Mouse (Mus musculus) kidney, postnatal 0 days (tissue): ENCODE data around the gene D630003M21Rik. TPM values are rescaled to one million over a fixed set of nuclear protein-coding genes. Genes with fewer than 3 reads are reported as not detected.

Source experiments
- ATAC-seq: fragments of 200-750 bp; cut with Nextera tagmentation; replicated peaks from 2 replicates; pipeline ENCODE4 v1.8.0; 2017; ENCODE audit warnings: low read depth, moderate number of reproducible peaks, moderate TSS enrichment, moderate library complexity; ENCODE audit not compliant: low FRiP score
- DNase-seq: peaks from one replicate; pipeline ENCODE4 v3.0.0-alpha.2; 2016; ENCODE audit warnings: low spot score
- H3K27ac ChIP-seq: fragments of 300-500 bp; sonication (generic); 2 replicates; pipeline ENCODE4 v1.5.1; 2014; ENCODE audit warnings: mild to moderate bottlenecking
- H3K27me3 ChIP-seq: fragments of 300-500 bp; sonication (generic); 2 replicates; pipeline ENCODE4 v1.6.1; 2014; ENCODE audit warnings: low read length, mixed read lengths; ENCODE audit not compliant: insufficient read depth
- H3K36me3 ChIP-seq: fragments of 300-500 bp; sonication (generic); 2 replicates; pipeline ENCODE4 v1.6.1; 2014; ENCODE audit warnings: low read length, mixed read lengths; ENCODE audit not compliant: insufficient read depth
- H3K4me1 ChIP-seq: fragments of 300-500 bp; sonication (generic); replicated peaks from 2 replicates; pipeline ENCODE4 v1.6.1; 2014; ENCODE audit warnings: antibody characterized with exemption, low read length, mixed read lengths; ENCODE audit not compliant: insufficient read depth
- H3K4me2 ChIP-seq: fragments of 300-500 bp; sonication (generic); 2 replicates; pipeline ENCODE4 v1.6.1; 2014; ENCODE audit warnings: mild to moderate bottlenecking, low read length, moderate library complexity, mixed read lengths
- H3K4me3 ChIP-seq: fragments of 300-500 bp; sonication (generic); replicated peaks from 2 replicates; pipeline ENCODE4 v1.5.1; 2014; ENCODE audit warnings: low read depth, low read length
- H3K9ac ChIP-seq: fragments of 300-500 bp; sonication (generic); 2 replicates; pipeline ENCODE4 v1.6.1; 2014; ENCODE audit warnings: low read depth, low read length
- H3K9me3 ChIP-seq: fragments of 300-500 bp; sonication (generic); replicated peaks from 2 replicates; pipeline ENCODE4 v1.6.1; 2016; ENCODE audit warnings: low read length, inconsistent platforms, mixed read lengths
- CTCF ChIP-seq: IDR thresholded peaks from 2 replicates; pipeline ENCODE4 v1.5.1; 2016; ENCODE audit warnings: antibody characterized with exemption, low read depth, mild to moderate bottlenecking, moderate library complexity
- WGBS: fragments of 180-500 bp; shearing (Covaris S2); extraction: QIAGEN DNeasy Blood & Tissue Kit; methylation state at CpG from one replicate; pipeline ENCODE4 v1.1.7; 2014; 5-methylcytosine and 5-hydroxymethylcytosine counted together
- polyA plus RNA-seq: library from polyadenylated mRNA; unstranded; fragments of >200 nt; fragmentation: Nextera tagmentation; extraction: Ambion mirVana; gene quantifications from 2 replicates; pipeline ENCODE4 v1.2.1, GENCODE M21; 2015

Gene D630003M21Rik
- polyA plus RNA-seq, 1 experiment from 2014 or later, result 4.0 TPM

GRCm38 (mm10) chr2:158183266-158183665 lies 45.8 kb downstream of the D630003M21Rik start:
- Histone ChIP-seq H3K36me3 (no peaks in the 10 kb centered on the region), H3K27ac (no peak overlapping the region), H3K4me3 (no peak overlapping the region), H3K27me3 (no peaks in the 10 kb centered on the region), H3K4me1 (peaks cover 14% of the 10 kb centered on the region; the same call in 1 of the 2 replicates), H3K9ac (no peak overlapping the region), H3K9me3 (no peaks in the 10 kb centered on the region), H3K4me2 (no peak overlapping the region)
- ATAC-seq (no peak), DNase-seq (no peak)
- 88% methylated on average over 8 of the region's 8 CpGs for WGBS
- no peak for TF ChIP-seq CTCF

GRCm38 (mm10) chr2:158181932-158182331 lies 47.1 kb downstream of the D630003M21Rik start:
- Histone ChIP-seq H3K4me2 (no peak overlapping the region), H3K4me1 (peaks cover 15% of the 10 kb centered on the region; the same call in 1 of the 2 replicates), H3K4me3 (no peak overlapping the region), H3K9ac (no peak overlapping the region), H3K27ac (no peak overlapping the region), H3K9me3 (no peaks in the 10 kb centered on the region), H3K36me3 (no peaks in the 10 kb centered on the region), H3K27me3 (no peaks in the 10 kb centered on the region)
- WGBS, result 56% methylated on average over 6 of the region's 6 CpGs
- no peak for DNase-seq
- no peak for TF ChIP-seq CTCF
- ATAC-seq, result no peak

- TF ChIP-seq CTCF, result peak; percentile 83
- 55% methylated on average over 9 of the region's 9 CpGs for WGBS
- DNase-seq, result peak; percentile 64
These were observed 48.2 kb downstream of the D630003M21Rik start for GRCm38 (mm10) chr2:158180797-158181196.

GRCm38 (mm10) chr2:158179370-158180111 lies 49.5 kb downstream of the D630003M21Rik start:
- H3K4me3 ChIP-seq, result peak overlapping the region; percentile 24; the same call in 1 of the 2 replicates
- no peaks in the 10 kb centered on the region for H3K9me3 ChIP-seq
- peak overlapping the region; percentile 67 for H3K27ac ChIP-seq
- H3K27me3 ChIP-seq, result no peaks in the 10 kb centered on the region
- peak; percentile 12; the same call in 1 of the 2 replicates for ATAC-seq
- no peak for TF ChIP-seq CTCF
- peaks cover 15% of the 10 kb centered on the region; the same call in 1 of the 2 replicates for H3K4me1 ChIP-seq
- peak overlapping the region; percentile 55 for H3K4me2 ChIP-seq
- DNase-seq, result peak; percentile 74
- H3K9ac ChIP-seq, result peak overlapping the region; percentile 18; the same call in 1 of the 2 replicates
- 11% methylated on average over 18 of the region's 18 CpGs for WGBS
- H3K36me3 ChIP-seq, result no peaks in the 10 kb centered on the region

More at GRCm38 (mm10) chr2:158180797-158181196, 48.2 kb downstream of the D630003M21Rik start:
- no peak overlapping the region for H3K27ac ChIP-seq
- H3K4me1 ChIP-seq, result peaks cover 15% of the 10 kb centered on the region; the same call in 1 of the 2 replicates
- no peaks in the 10 kb centered on the region for H3K9me3 ChIP-seq
- H3K36me3 ChIP-seq, result no peaks in the 10 kb centered on the region
- H3K4me2 ChIP-seq, result no peak overlapping the region
- no peak overlapping the region for H3K9ac ChIP-seq
- no peak for ATAC-seq
- no peak overlapping the region for H3K4me3 ChIP-seq
- no peaks in the 10 kb centered on the region for H3K27me3 ChIP-seq

- DNase-seq, result peak; percentile 92
- 4% methylated on average over 18 of the region's 19 CpGs for WGBS
- H3K4me1 ChIP-seq, result peaks cover 15% of the 10 kb centered on the region; the same call in 1 of the 2 replicates
- H3K27ac ChIP-seq, result peak overlapping the region; percentile 67
- H3K4me3 ChIP-seq, result peak overlapping the region; percentile 24; the same call in 1 of the 2 replicates
- H3K36me3 ChIP-seq, result no peaks in the 10 kb centered on the region
- H3K27me3 ChIP-seq, result no peaks in the 10 kb centered on the region
- peak; percentile 39; the same call in 1 of the 2 replicates for TF ChIP-seq CTCF
- H3K9ac ChIP-seq, result peak overlapping the region; percentile 18; the same call in 1 of the 2 replicates
- peak; percentile 88 for ATAC-seq
- H3K9me3 ChIP-seq, result no peaks in the 10 kb centered on the region
- H3K4me2 ChIP-seq, result peak overlapping the region; percentile 55
These were observed 50.2 kb downstream of the D630003M21Rik start for GRCm38 (mm10) chr2:158178696-158179369.

GRCm38 (mm10) chr2:158178139-158178538 lies 50.9 kb downstream of the D630003M21Rik start:
- TF ChIP-seq CTCF, result no peak
- 0 out of 2 replicates have a peak overlapping the region, but pooled peaks have one; percentile 55 for H3K4me2 ChIP-seq
- ATAC-seq (no peak), DNase-seq (no peak)
- H3K27ac ChIP-seq, result peak overlapping the region; percentile 67; the same call in 1 of the 2 replicates
- H3K27me3 ChIP-seq, result no peaks in the 10 kb centered on the region
- H3K9ac ChIP-seq, result no peak overlapping the region
- peaks cover 15% of the 10 kb centered on the region; the same call in 1 of the 2 replicates for H3K4me1 ChIP-seq
- no peaks in the 10 kb centered on the region for H3K9me3 ChIP-seq
- WGBS, result 71% methylated on average over 4 of the region's 4 CpGs
- no peaks in the 10 kb centered on the region for H3K36me3 ChIP-seq
- no peak overlapping the region for H3K4me3 ChIP-seq
